Mouse (Mus musculus) heart, embryonic 14.5 days (tissue): ENCODE measurements around the gene Olfr1418. TPM values are rescaled to one million over a fixed set of nuclear protein-coding genes. Genes with fewer than 3 reads are reported as not detected.
A peak's percentile ranks its signal among the peaks of the same experiment; 100 is the strongest.
"Not testable (repeated sequence)": the region's sequence is repeated elsewhere in the genome, so short reads cannot be mapped to it uniquely, and the experiment has no call there.

Experiments used
- ATAC-seq: fragments of 200-750 bp; cut with Nextera tagmentation; 2 replicates; pipeline ENCODE4 v1.8.0; 2017; ENCODE audit warnings: low read depth, moderate TSS enrichment; ENCODE audit not compliant: insufficient number of reproducible peaks, insufficient read depth, low FRiP score
- H3K27ac ChIP-seq, 2 experiments: fragments of 200-500 bp in 1 of 2; fragments of 300-500 bp in 1 of 2; sonication (generic) in 1 of 2; replicated peaks in 1 of 2; 2 replicates each; pipeline ENCODE4 v1.5.1; 2012 to 2014; ENCODE audit warnings: low read depth in 2 of 2, low read length in 2 of 2, control low read depth in 1 of 2, mild to moderate bottlenecking in 1 of 2, mixed read lengths in 1 of 2; ENCODE audit not compliant: control insufficient read depth in 1 of 2, insufficient read depth in 1 of 2
- H3K27me3 ChIP-seq: fragments of 300-500 bp; sonication (generic); 2 replicates; pipeline ENCODE4 v1.6.1; 2014; ENCODE audit warnings: mild to moderate bottlenecking, low read length, control low read depth; ENCODE audit not compliant: control insufficient read depth, insufficient read depth
- H3K36me3 ChIP-seq: fragments of 300-500 bp; sonication (generic); 2 replicates; pipeline ENCODE4 v1.6.1; 2014; ENCODE audit warnings: mild to moderate bottlenecking, control low read depth, low read length, mixed read lengths; ENCODE audit not compliant: control insufficient read depth, insufficient read depth
- H3K4me1 ChIP-seq, 2 experiments: fragments of 200-500 bp in 1 of 2; fragments of 300-500 bp in 1 of 2; sonication (generic) in 1 of 2; 2 replicates each; pipeline ENCODE4 v1.6.1; 2012 to 2014; ENCODE audit warnings: low read length in 2 of 2, control low read depth in 1 of 2, mixed read lengths in 1 of 2; ENCODE audit not compliant: control insufficient read depth in 2 of 2, insufficient read depth in 2 of 2
- H3K4me2 ChIP-seq: fragments of 300-500 bp; sonication (generic); 2 replicates; pipeline ENCODE4 v1.6.1; 2014; ENCODE audit warnings: mild to moderate bottlenecking, low read length
- H3K4me3 ChIP-seq, 2 experiments: fragments of 200-500 bp in 1 of 2; fragments of 300-500 bp in 1 of 2; sonication (generic) in 1 of 2; 2 replicates each; pipeline ENCODE4 v1.5.1; 2012 to 2014; ENCODE audit warnings: low read length in 2 of 2, mild to moderate bottlenecking in 2 of 2, control low read depth in 1 of 2, low read depth in 1 of 2, moderate library complexity in 1 of 2; ENCODE audit not compliant: control insufficient read depth in 1 of 2, insufficient read depth in 1 of 2
- H3K9ac ChIP-seq: fragments of 300-500 bp; sonication (generic); 2 replicates; pipeline ENCODE4 v1.6.1; 2014; ENCODE audit warnings: mild to moderate bottlenecking, low read length
- H3K9me3 ChIP-seq: fragments of 300-500 bp; sonication (generic); 2 replicates; pipeline ENCODE4 v1.6.1; 2016; ENCODE audit warnings: low read length, control low read depth; ENCODE audit not compliant: control insufficient read depth
- WGBS: fragments of 180-500 bp; shearing (Covaris S2); extraction: QIAGEN DNeasy Blood & Tissue Kit; methylation state at CpG from one replicate; pipeline ENCODE4 v1.1.7; 2014; 5-methylcytosine and 5-hydroxymethylcytosine counted together
- polyA plus RNA-seq: library from polyadenylated mRNA; unstranded; fragments of >200 nt; fragmentation: Nextera tagmentation; extraction: Ambion mirVana; gene quantifications from 2 replicates; pipeline ENCODE4 v1.2.1, GENCODE M21; 2014

The Olfr1418 gene
- polyA plus RNA-seq, result not detected in 2 replicates

DNA sequence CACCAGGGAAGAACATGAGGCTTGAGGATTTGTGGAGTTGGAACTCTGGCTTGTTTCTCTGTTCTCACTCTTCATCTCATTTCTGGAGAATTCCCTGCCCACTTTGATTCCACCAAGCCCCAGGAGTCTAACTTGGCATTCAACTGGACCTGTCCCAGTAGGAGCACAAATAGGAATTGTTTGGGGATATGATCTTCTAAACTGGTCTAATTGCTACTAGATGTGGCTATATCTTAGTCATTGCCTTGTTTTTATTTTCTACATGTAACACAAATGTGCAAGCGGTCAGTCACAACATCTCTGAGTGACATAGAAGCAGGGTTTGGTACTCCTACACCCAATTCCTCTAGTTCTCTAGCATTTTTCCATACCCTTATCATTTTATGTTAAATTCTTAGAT, at the start of gene Olfr1418:
Olfr1418 (minus strand) TSS at position 101 of the 400 bp plus-strand sequence.
- Histone ChIP-seq H3K4me2 (no peak within 1 kb of the TSS), H3K4me1 (no peaks in the 10 kb centered on the region), H3K27me3 (no peaks in the 10 kb centered on the region), H3K4me3 (no peak within 1 kb of the TSS), H3K9me3 (no peaks in the 10 kb centered on the region), H3K27ac (no peak within 1 kb of the TSS), H3K36me3 (no peaks in the 10 kb centered on the region), H3K9ac (no peak within 1 kb of the TSS)
- no peak for ATAC-seq
- WGBS, result 91% methylated on average over 1 of the region's 1 CpGs

DNA sequence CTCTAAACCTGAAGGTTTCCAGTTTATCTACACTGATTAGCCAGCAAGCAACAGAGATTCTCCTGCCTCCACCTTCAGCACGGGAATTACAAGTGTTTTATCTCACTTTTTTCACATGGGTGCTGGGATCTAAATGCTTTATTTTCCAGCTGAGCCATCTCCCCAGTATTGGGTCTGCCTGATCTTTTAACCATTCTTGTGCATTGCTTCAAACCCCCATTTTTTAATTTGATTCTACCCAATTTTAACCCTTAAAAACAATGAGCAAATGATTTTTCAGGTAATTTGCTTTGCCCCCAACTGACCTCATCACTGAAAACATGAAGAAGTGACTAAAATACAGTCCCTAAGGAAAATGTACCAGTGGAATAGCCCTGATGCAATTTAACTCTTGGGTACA, 25.4 kb upstream of the Olfr1418 start, which contains the start of gene Olfr1420:
Olfr1420 (plus strand) TSS at position 301 of the 400 bp plus-strand sequence.
- Histone ChIP-seq H3K4me3 (no peak within 1 kb of the TSS), H3K36me3 (no peaks in the 10 kb centered on the region), H3K9me3 (no peaks in the 10 kb centered on the region), H3K4me1 (no peaks in the 10 kb centered on the region), H3K27ac (no peak within 1 kb of the TSS), H3K9ac (no peak within 1 kb of the TSS), H3K27me3 (no peaks in the 10 kb centered on the region), H3K4me2 (no peak within 1 kb of the TSS)
- WGBS, result 10% methylated on average over 1 of the region's 1 CpGs
- no peak for ATAC-seq

DNA sequence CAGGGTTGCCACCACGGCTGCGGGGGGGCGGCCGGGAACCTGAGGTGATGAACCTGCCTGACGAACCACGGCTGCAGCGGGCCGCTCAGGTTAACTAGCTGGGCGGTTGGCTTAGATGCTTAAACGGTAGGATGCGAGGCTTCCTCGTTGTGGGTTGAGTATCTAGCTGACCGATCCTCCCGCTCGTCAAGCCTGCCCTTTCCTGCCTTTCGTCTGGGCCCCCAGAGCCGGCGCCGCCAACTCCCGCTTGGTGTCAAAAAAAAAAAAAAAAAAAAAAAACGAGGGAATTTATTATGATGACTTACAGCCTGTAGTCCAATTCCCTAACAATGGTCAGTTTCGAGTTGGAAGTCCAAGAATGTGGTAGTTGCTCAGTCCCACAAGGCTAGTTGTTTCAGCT, 17.5 kb upstream of the Olfr1418 start:
- H3K27me3 ChIP-seq, H3K4me1 ChIP-seq, H3K9me3 ChIP-seq, ATAC-seq, H3K27ac ChIP-seq, H3K9ac ChIP-seq, H3K4me3 ChIP-seq, H3K36me3 ChIP-seq: not testable (repeated sequence)
- H3K4me2 ChIP-seq, result peak overlapping the region; percentile 47
- 53% methylated on average over 22 of the region's 22 CpGs for WGBS

DNA sequence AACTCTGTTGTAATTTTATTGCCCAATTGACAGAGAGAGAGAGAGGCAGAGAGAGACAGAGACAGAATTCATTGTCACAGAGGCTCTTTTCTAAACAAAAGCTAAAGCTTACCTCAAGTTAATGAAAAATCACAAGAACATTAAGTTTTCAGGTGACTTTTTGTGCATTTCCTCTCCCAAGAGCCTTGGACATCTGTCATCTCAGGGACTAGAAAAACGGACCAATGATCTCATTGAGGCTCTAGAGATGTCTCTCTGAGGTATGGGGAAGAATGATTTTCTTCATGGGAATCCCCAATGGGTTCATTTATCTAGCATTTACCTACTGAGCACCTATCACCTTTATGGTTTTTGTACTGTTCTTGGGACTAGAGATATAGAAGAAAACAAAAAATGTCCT, 14.1 kb upstream of the Olfr1418 start, which contains the start of gene Olfr1419:
Olfr1419 (minus strand) TSS at position 101 of the 400 bp plus-strand sequence.
- ATAC-seq, result no peak
- Histone ChIP-seq H3K27me3 (no peaks in the 10 kb centered on the region), H3K4me2 (no peak within 1 kb of the TSS), H3K4me1 (no peaks in the 10 kb centered on the region), H3K4me3 (no peak within 1 kb of the TSS), H3K36me3 (no peaks in the 10 kb centered on the region), H3K27ac (no peak within 1 kb of the TSS), H3K9me3 (no peaks in the 10 kb centered on the region), H3K9ac (no peak within 1 kb of the TSS)
- 33% methylated on average over 1 of the region's 1 CpGs for WGBS

DNA sequence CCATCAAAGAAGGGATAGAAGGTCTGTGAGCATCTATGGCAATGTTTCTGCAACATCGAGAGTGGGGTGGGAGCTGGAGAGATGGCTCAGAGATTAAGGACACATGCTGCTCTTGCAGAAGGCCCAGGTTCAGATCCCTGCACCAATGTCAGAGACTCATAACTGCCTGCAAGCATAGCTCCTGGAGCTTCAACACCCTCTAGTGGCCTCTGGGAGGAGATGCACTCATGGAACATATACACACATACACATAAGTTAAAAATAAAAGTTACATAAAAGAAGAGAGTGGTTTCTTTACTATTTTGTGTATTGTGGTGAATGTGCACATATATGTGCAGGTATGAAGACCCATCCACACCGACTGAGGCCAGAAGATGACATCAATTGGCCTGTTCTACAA, 7.0 kb upstream of the Olfr1418 start:
- Histone ChIP-seq H3K36me3 (no peaks in the 10 kb centered on the region), H3K9me3 (0 out of 2 replicates have a peak, but pooled peaks cover 3% of the 10 kb centered on the region), H3K4me2 (no peak overlapping the region), H3K4me3 (no peak overlapping the region), H3K27ac (no peak overlapping the region), H3K4me1 (no peaks in the 10 kb centered on the region), H3K27me3 (no peaks in the 10 kb centered on the region), H3K9ac (no peak overlapping the region)
- no peak for ATAC-seq
- 77% methylated on average over 2 of the region's 2 CpGs for WGBS

DNA sequence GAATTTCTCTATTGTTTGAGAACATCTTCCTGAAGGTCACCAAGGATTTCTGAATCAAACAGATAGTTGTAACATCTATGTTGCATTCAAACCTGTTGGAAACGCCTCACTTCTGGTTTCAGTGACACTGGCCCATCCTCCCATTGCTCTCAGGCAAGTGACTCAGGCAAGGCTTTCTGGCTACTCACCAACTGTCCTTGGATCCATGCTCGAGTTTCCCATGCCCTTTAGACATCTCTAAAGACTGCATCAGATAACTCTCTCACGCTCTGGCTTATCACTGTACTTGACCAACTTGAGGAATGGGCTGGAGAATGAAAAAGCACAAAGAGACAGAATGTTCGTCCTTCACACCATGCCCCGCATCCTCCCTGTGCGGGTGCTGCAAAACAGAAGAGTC, 4.4 kb downstream of the Olfr1418 start:
- Histone ChIP-seq H3K4me2 (no peak overlapping the region), H3K27ac (no peak overlapping the region), H3K36me3 (no peaks in the 10 kb centered on the region), H3K9me3 (no peaks in the 10 kb centered on the region), H3K4me3 (no peak overlapping the region), H3K27me3 (no peaks in the 10 kb centered on the region), H3K4me1 (no peaks in the 10 kb centered on the region), H3K9ac (no peak overlapping the region)
- WGBS, result 69% methylated on average over 6 of the region's 6 CpGs
- ATAC-seq, result no peak

DNA sequence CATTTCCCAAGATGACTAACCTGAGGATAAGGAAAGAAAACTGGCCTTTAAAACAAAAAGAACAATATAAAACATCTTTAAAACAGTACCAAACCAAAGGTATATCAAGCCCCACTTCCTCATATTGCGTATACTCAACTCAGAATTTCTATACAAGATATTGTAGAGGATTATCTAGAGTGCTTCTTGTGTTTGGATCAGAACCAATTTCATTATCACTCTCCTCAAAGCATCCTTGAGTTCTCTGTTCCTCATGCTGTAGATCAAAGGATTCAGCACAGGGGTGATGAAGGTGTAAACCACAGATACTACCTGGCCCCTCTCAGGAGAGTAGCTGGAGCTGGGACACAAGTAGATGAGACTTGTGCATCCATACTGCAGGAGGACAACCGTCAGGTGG, 6.0 kb downstream of the Olfr1418 start:
- WGBS, result 68% methylated on average over 2 of the region's 2 CpGs
- Histone ChIP-seq H3K27ac (no peak overlapping the region), H3K4me3 (no peak overlapping the region), H3K9me3 (no peaks in the 10 kb centered on the region), H3K36me3 (no peaks in the 10 kb centered on the region), H3K4me2 (no peak overlapping the region), H3K27me3 (no peaks in the 10 kb centered on the region), H3K4me1 (no peaks in the 10 kb centered on the region), H3K9ac (no peak overlapping the region)
- ATAC-seq, result no peak

DNA sequence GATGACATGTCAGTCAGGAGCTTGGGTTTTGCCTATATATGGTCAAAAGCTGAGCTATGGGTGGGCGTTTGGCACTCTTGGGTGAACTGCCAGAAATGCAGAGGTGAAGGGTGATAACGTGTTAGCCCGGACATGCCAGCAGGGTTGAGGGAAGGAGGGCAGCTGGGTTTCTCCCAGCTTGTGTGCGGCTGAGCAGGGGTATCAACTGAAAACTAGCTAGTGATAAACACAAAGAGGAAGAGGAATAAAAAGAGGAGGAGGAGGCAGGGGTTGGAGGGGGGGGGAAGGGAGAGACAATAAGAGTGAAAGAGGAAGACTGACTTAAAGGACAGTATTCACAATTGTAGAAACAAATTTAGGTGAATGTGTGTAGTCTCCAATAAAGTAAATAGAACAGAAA, 8.2 kb downstream of the Olfr1418 start:
- Histone ChIP-seq H3K9me3 (no peaks in the 10 kb centered on the region), H3K36me3 (no peaks in the 10 kb centered on the region), H3K4me1 (no peaks in the 10 kb centered on the region), H3K4me2 (no peak overlapping the region), H3K27ac (no peak overlapping the region), H3K27me3 (no peaks in the 10 kb centered on the region), H3K9ac (no peak overlapping the region), H3K4me3 (no peak overlapping the region)
- ATAC-seq, result no peak
- 26% methylated on average over 4 of the region's 4 CpGs for WGBS
